Mouse (Mus musculus) T-helper 2 cell (primary cell): ENCODE data around the gene Fam167b.

Experiments used
- in situ Hi-C: fragments of 300-600 bp; cut with MboI, MseI; formaldehyde crosslinking; loops from one replicate; pipeline ENCODE4 v1.15.1; 2025; ENCODE audit warnings: high pct_unique_total_duplicates

The Fam167b gene

GRCm38 (mm10) chr4:129608426-129609025, 30.2 kb upstream of the Fam167b start:
- in situ Hi-C loops, result no loop called here

- in situ Hi-C loops, result no loop called here
These were observed 22.1 kb upstream of the Fam167b start, which contains the start of the genes Eif3i and Tmem234 for GRCm38 (mm10) chr4:129600233-129601158. Gene Eif3i (minus strand): TSS chr4:129600648. Gene Tmem234 (plus strand): TSS chr4:129600668.

GRCm38 (mm10) chr4:129588865-129589264, 10.5 kb upstream of the Fam167b start:
- in situ Hi-C loops, result loop anchor here (25.0 kb wide), 1 partner anchor 1323 kb away; the partner anchor contains the start of gene Laptm5

GRCm38 (mm10) chr4:129586943-129587342, 8.6 kb upstream of the Fam167b start:
- in situ Hi-C loops, result loop anchor here (25.0 kb wide), 1 partner anchor 1325 kb away; the partner anchor contains the start of gene Laptm5

- in situ Hi-C loops, result loop anchor here (25.0 kb wide), 1 partner anchor 1327 kb away; the partner anchor contains the start of gene Laptm5
These were observed 7.4 kb upstream of the Fam167b start for GRCm38 (mm10) chr4:129585773-129586172.

GRCm38 (mm10) chr4:129584884-129585608, 6.7 kb upstream of the Fam167b start:
- in situ Hi-C loops, result loop anchor here (25.0 kb wide), 1 partner anchor 1327 kb away; the partner anchor contains the start of gene Laptm5

GRCm38 (mm10) chr4:129584370-129584769, 6.0 kb upstream of the Fam167b start:
- in situ Hi-C loops, result loop anchor here (25.0 kb wide), 1 partner anchor 1328 kb away; the partner anchor contains the start of gene Laptm5

GRCm38 (mm10) chr4:129582251-129582650, 3.9 kb upstream of the Fam167b start:
- in situ Hi-C loops, result loop anchor here (25.0 kb wide), 1 partner anchor 1330 kb away; the partner anchor contains the start of gene Laptm5

- in situ Hi-C loops, result loop anchor here (25.0 kb wide), 1 partner anchor 1332 kb away; the partner anchor contains the start of gene Laptm5
These were observed 2.0 kb upstream of the Fam167b start for GRCm38 (mm10) chr4:129580347-129580746.

- in situ Hi-C loops, result loop anchor here (10.0 to 25.0 kb wide), 2 partner anchors 863 to 1335 kb away; partner anchors contain the start of gene Laptm5
These were observed 661 bp downstream of the Fam167b start for GRCm38 (mm10) chr4:129577688-129578087.

- in situ Hi-C loops, result loop anchor here (10.0 to 25.0 kb wide), 2 partner anchors 862 to 1335 kb away; partner anchors contain the start of gene Laptm5
These were observed 1.4 kb downstream of the Fam167b start for GRCm38 (mm10) chr4:129576863-129577491.

- in situ Hi-C loops, result loop anchor here (10.0 to 25.0 kb wide), 2 partner anchors 861 to 1337 kb away; partner anchors contain the start of gene Laptm5
These were observed 3.0 kb downstream of the Fam167b start for GRCm38 (mm10) chr4:129575171-129575844.

- in situ Hi-C loops, result loop anchor here (10.0 kb wide), 1 partner anchor 859 kb away; no protein-coding TSS in a partner anchor
These were observed 4.9 kb downstream of the Fam167b start, which contains the start of gene Lck for GRCm38 (mm10) chr4:129573430-129573829. Gene Lck (minus strand): TSS chr4:129573641.

- in situ Hi-C loops, result loop anchor here (10.0 kb wide), 1 partner anchor 858 kb away; no protein-coding TSS in a partner anchor
These were observed 5.3 kb downstream of the Fam167b start for GRCm38 (mm10) chr4:129573093-129573370.

- in situ Hi-C loops, result loop anchor here (10.0 kb wide), 1 partner anchor 858 kb away; no protein-coding TSS in a partner anchor
These were observed 5.9 kb downstream of the Fam167b start for GRCm38 (mm10) chr4:129572236-129573092.

GRCm38 (mm10) chr4:129571551-129572084, 6.7 kb downstream of the Fam167b start:
- in situ Hi-C loops, result loop anchor here (10.0 kb wide), 1 partner anchor 857 kb away; no protein-coding TSS in a partner anchor

GRCm38 (mm10) chr4:129570028-129570427, 8.3 kb downstream of the Fam167b start:
- in situ Hi-C loops, result loop anchor here (10.0 kb wide), 1 partner anchor 855 kb away; no protein-coding TSS in a partner anchor

- in situ Hi-C loops, result no loop called here
These were observed 10.0 kb downstream of the Fam167b start for GRCm38 (mm10) chr4:129568366-129568765.
